Mouse (Mus musculus) liver, adult 2 months (tissue): Measurements from ENCODE around the gene P4hb.

Experiments used
- CTCF ChIP-seq: fragments of 200-500 bp; IDR thresholded peaks from 2 replicates; pipeline ENCODE4 v1.5.1; 2011; ENCODE audit warnings: low read depth, low read length, control low read depth
- POLR2A ChIP-seq: fragments of 200-500 bp; IDR thresholded peaks from 2 replicates; pipeline ENCODE4 v1.6.1; 2011; ENCODE audit warnings: low read length, control low read depth; ENCODE audit not compliant: insufficient read depth; ENCODE audit errors: extremely low read depth

GRCm38 (mm10) chr11:120531646-120532045, 41.4 kb downstream of the P4hb start:
- TF ChIP-seq CTCF, result no peak
- peak; percentile 32; the same call in 1 of the 2 replicates for TF ChIP-seq POLR2A
